Comparison of ENCODE assay signal across 12 mouse cellular contexts in the genomic region with DNA sequence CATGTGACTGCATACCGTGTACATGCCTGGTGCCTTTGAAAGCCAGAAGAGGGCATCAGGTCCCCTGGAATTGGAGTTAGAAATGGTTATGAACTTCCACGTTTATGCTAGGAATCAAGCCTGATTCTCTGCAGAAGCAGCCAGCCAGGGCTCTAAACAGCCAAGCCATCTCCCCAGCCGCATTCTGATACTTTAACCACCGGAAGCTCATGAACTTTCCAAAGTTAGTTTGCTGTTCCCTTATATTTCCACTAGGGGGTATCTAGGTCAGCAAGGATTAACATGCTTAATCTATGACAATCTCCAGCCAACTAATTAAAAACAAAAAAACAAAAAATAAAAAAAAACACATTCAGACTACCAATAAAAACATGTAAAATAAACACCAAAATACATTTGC. TPM values are rescaled to one million over a fixed set of nuclear protein-coding genes. Genes with fewer than 3 reads are reported as not detected.
DNase-seq lines count a peak whose midpoint lies in the region; ATAC-seq and TF ChIP-seq lines count a peak whose summit lies in the region.
"Had no signal": no experiment of that assay in that cellular context is flagged by ENCODE, and none has a peak within 500 bp of the region (broad histone marks: within the 10 kb centered on the region; RNA-seq: fewer than 3 reads in every experiment).

No protein-coding gene starts in this region.

- no peak for TF ChIP-seq CTCF in kidney, adult 2 months (conservative IDR thresholded peaks at IDR 0.05; ENCODE audit: insufficient read depth, insufficient read length, low read depth, low read length)

- no peaks in the 10 kb centered on the region for H3K9me3 ChIP-seq in kidney, embryonic 16.5 days (ENCODE audit: low read length)
- peaks cover 4% of the 10 kb centered on the region; the same call in 1 of the 2 replicates for H3K9me3 ChIP-seq in megakaryocyte, embryonic 14.5 days
- H3K9me3 ChIP-seq: neural tube, embryonic 13.5 days had no signal

- WGBS in kidney, adult 2 months: 35% methylated on average over 4 of the region's 4 CpGs
- 41% methylated on average over 4 of the region's 4 CpGs for WGBS in kidney, embryonic 16.5 days

- peak; percentile 51 for DNase-seq in kidney, adult 2 months
- peak; percentile 49 for DNase-seq in CD4-positive helper T cell, adult 2 months (ENCODE audit: low read depth, low spot score)
- DNase-seq in Muller cell, postnatal 12 days (ENCODE audit: inconsistent ontology term): peak; percentile 19
- no peak for DNase-seq in cerebellum, postnatal 36 days
- no peak for DNase-seq in gastrocnemius, postnatal 25 days
- no peak for DNase-seq in urinary bladder, postnatal 14 days (ENCODE audit: low spot score)
- DNase-seq: cerebellum, postnatal 25 days had no signal

- no peaks in the 10 kb centered on the region for H3K36me3 ChIP-seq in kidney, adult 2 months (ENCODE audit: control insufficient read depth, insufficient read depth, low read length)
- no peaks in the 10 kb centered on the region for H3K36me3 ChIP-seq in kidney, embryonic 16.5 days (ENCODE audit: insufficient read depth, low read length)
- no peaks in the 10 kb centered on the region for H3K36me3 ChIP-seq in megakaryocyte, embryonic 14.5 days (replicated peaks; ENCODE audit: low read length)
- H3K36me3 ChIP-seq: neural tube, embryonic 13.5 days had no signal

- no peaks in the 10 kb centered on the region for H3K27me3 ChIP-seq in kidney, adult 2 months (replicated peaks; ENCODE audit: control insufficient read depth, insufficient read depth, low read length)
- no peaks in the 10 kb centered on the region for H3K27me3 ChIP-seq in kidney, embryonic 16.5 days (ENCODE audit: insufficient read depth, low read length)
- peaks cover 8% of the 10 kb centered on the region for H3K27me3 ChIP-seq in megakaryocyte, embryonic 14.5 days (replicated peaks)
- H3K27me3 ChIP-seq: neural tube, embryonic 13.5 days had no signal

- H3K4me2 ChIP-seq in kidney, embryonic 16.5 days (replicated peaks; ENCODE audit: low read depth, low read length): no peak overlapping the region
- H3K4me2 ChIP-seq: neural tube, embryonic 13.5 days had no signal

- no peak for TF ChIP-seq POLR2A in kidney, adult 2 months (IDR thresholded peaks at IDR 0.05; ENCODE audit: low read depth, low read length)

- H3K4me1 ChIP-seq in kidney, adult 2 months (ENCODE audit: control insufficient read depth, insufficient read depth, low read length): peaks cover 4% of the 10 kb centered on the region; the same call in 1 of the 2 replicates
- no peaks in the 10 kb centered on the region for H3K4me1 ChIP-seq in kidney, embryonic 16.5 days (ENCODE audit: insufficient read depth, low read length)
- H3K4me1 ChIP-seq in megakaryocyte, embryonic 14.5 days: peaks cover 47% of the 10 kb centered on the region
- H3K4me1 ChIP-seq: neural tube, embryonic 13.5 days had no signal

- peak overlapping the region; percentile 33; the same call in 1 of the 2 replicates for H3K27ac ChIP-seq in kidney, adult 2 months (ENCODE audit: insufficient read depth, low read depth, low read length)
- H3K27ac ChIP-seq in kidney, embryonic 16.5 days (ENCODE audit: low read length): no peak overlapping the region
- H3K27ac ChIP-seq: neural tube, embryonic 13.5 days had no signal

- ATAC-seq in kidney, embryonic 16.5 days (ENCODE audit: low FRiP score, low TSS enrichment): no peak
- ATAC-seq: hindbrain, embryonic 16.5 days had no signal

- H3K9ac ChIP-seq in kidney, embryonic 16.5 days (replicated peaks; ENCODE audit: low read length): no peak overlapping the region
- H3K9ac ChIP-seq: neural tube, embryonic 13.5 days had no signal

- H3K4me3 ChIP-seq in kidney, adult 2 months (ENCODE audit: insufficient read depth, low read depth, low read length): no peak overlapping the region
- no peak overlapping the region for H3K4me3 ChIP-seq in kidney, embryonic 16.5 days (ENCODE audit: low read length)
- H3K4me3 ChIP-seq in megakaryocyte, embryonic 14.5 days (replicated peaks): peak overlapping the region; percentile 1
- H3K4me3 ChIP-seq: neural tube, embryonic 13.5 days had no signal

RNA-seq across cellular contexts. Expression of a gene that starts 9.9 kb away (rescaled TPM):
- polyA plus RNA-seq in kidney, adult 2 months (2012; rRNA removed): 0.48 and 1.4 TPM in 2 replicates
- 0.61 and 0.89 TPM in 2 replicates for polyA plus RNA-seq in kidney, embryonic 16.5 days (2015; fragmentation: Nextera tagmentation; extraction: Ambion mirVana)
- not detected in 2 replicates for polyA plus RNA-seq in megakaryocyte, embryonic 14.5 days (2012; ENCODE audit: insufficient read depth, low replicate concordance)
- under 1 TPM in 1 of 2 experiments, not detected in 1; 0.59 TPM for total RNA-seq in gastrocnemius, postnatal 25 days (2021)
- total RNA-seq: adrenal gland, adult 18-20 months had no signal

RNA-seq across cellular contexts. Expression of a gene that starts 17.8 kb away (rescaled TPM):
- 0.31 and 0.52 TPM in 2 replicates for polyA plus RNA-seq in kidney, adult 2 months (2012; rRNA removed)
- polyA plus RNA-seq in kidney, embryonic 16.5 days (2015; fragmentation: Nextera tagmentation; extraction: Ambion mirVana): not detected in 2 replicates
- polyA plus RNA-seq in megakaryocyte, embryonic 14.5 days (2012; ENCODE audit: insufficient read depth, low replicate concordance): not detected in 2 replicates
- total RNA-seq in gastrocnemius, postnatal 25 days (2021): 1 to 10 TPM; 1.2 to 2.2 TPM
- polyA plus RNA-seq: hindbrain, embryonic 16.5 days; neural tube, embryonic 13.5 days had no signal

RNA-seq across cellular contexts. Expression of a gene that starts 52.0 kb away (rescaled TPM):
- polyA plus RNA-seq in kidney, adult 2 months (2012; rRNA removed): 1.7 and 2.1 TPM in 2 replicates
- polyA plus RNA-seq in kidney, embryonic 16.5 days (2015; fragmentation: Nextera tagmentation; extraction: Ambion mirVana): 0.64 and 1.3 TPM in 2 replicates
- not detected in 2 replicates for polyA plus RNA-seq in megakaryocyte, embryonic 14.5 days (2012; ENCODE audit: insufficient read depth, low replicate concordance)
- total RNA-seq in gastrocnemius, postnatal 25 days (2021): under 1 TPM in 1 of 2 experiments, not detected in 1; 0.83 TPM

RNA-seq across cellular contexts. Expression of a gene that starts 57.4 kb away (rescaled TPM):
- 51.8 and 78.4 TPM in 2 replicates for polyA plus RNA-seq in kidney, adult 2 months (2012; rRNA removed)
- polyA plus RNA-seq in kidney, embryonic 16.5 days (2015; fragmentation: Nextera tagmentation; extraction: Ambion mirVana): 383 and 391 TPM in 2 replicates
- 12.9 and 20.7 TPM in 2 replicates for polyA plus RNA-seq in megakaryocyte, embryonic 14.5 days (2012; ENCODE audit: insufficient read depth, low replicate concordance)
- 100 to 1,000 TPM; 159 to 178 TPM for total RNA-seq in gastrocnemius, postnatal 25 days (2021)

RNA-seq across cellular contexts. Expression of a gene that starts 58.1 kb away (rescaled TPM):
- polyA plus RNA-seq in kidney, adult 2 months (2012; rRNA removed): 46.1 and 48.9 TPM in 2 replicates
- 155 and 158 TPM in 2 replicates for polyA plus RNA-seq in kidney, embryonic 16.5 days (2015; fragmentation: Nextera tagmentation; extraction: Ambion mirVana)
- polyA plus RNA-seq in megakaryocyte, embryonic 14.5 days (2012; ENCODE audit: insufficient read depth, low replicate concordance): 21.3 and 86.7 TPM in 2 replicates
- 100 to 1,000 TPM; 100 to 109 TPM for total RNA-seq in gastrocnemius, postnatal 25 days (2021)

Comparison
In these comparisons a context has a peak if more than half of its experiments do, and no peak if none do; other contexts are left out.
1. DNase-seq: peak in kidney, adult 2 months (single experiment), CD4-positive helper T cell, adult 2 months (single experiment) and Muller cell, postnatal 12 days (single experiment); none in cerebellum, postnatal 36 days (0 of 2), gastrocnemius, postnatal 25 days (single experiment) and urinary bladder, postnatal 14 days (single experiment).